Mouse (Mus musculus): Measurements from ENCODE around the gene Sec31b.
A peak's percentile ranks its signal among the peaks of the same experiment; 100 is the strongest.

Sec31b gene

DNA sequence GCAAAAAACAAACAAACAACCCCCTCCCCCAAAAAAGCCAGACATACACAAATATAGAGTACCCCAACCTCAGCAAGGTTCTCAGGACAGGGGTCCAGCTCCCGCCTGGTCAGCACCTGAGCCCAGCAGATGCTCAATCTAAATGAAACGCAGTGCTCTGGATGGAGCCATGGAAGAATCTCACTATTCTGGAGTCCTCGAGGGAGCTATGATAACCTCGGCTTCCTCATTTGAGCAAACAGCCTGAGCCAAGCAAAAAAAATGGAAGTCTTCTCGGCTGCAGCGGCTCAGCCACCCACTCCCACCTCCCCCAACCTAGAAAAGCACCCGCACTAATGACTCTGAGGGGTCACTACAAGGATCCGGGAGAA is 8.8 kb upstream of the Sec31b start:
- Histone ChIP-seq H3K36me3 (ENCODE audit: control insufficient read depth, insufficient read depth, low read length, poor library complexity, severe bottlenecking) (peaks cover 10% of the 10 kb centered on the region), H3K27me3 (ENCODE audit: control insufficient read depth, insufficient read depth, low read length, poor library complexity, severe bottlenecking) (no peaks in the 10 kb centered on the region)
- peak; percentile 20 for DNase-seq (ENCODE audit: low read depth, low spot score)

GRCm38 (mm10) chr19:44553286-44553685 is 7.6 kb upstream of the Sec31b start:
- no peak for DNase-seq (ENCODE audit: low read depth, low spot score)
- Histone ChIP-seq H3K27me3 (ENCODE audit: control insufficient read depth, insufficient read depth, low read length, poor library complexity, severe bottlenecking) (no peaks in the 10 kb centered on the region), H3K36me3 (ENCODE audit: control insufficient read depth, insufficient read depth, low read length, poor library complexity, severe bottlenecking) (peaks cover 16% of the 10 kb centered on the region)

DNA sequence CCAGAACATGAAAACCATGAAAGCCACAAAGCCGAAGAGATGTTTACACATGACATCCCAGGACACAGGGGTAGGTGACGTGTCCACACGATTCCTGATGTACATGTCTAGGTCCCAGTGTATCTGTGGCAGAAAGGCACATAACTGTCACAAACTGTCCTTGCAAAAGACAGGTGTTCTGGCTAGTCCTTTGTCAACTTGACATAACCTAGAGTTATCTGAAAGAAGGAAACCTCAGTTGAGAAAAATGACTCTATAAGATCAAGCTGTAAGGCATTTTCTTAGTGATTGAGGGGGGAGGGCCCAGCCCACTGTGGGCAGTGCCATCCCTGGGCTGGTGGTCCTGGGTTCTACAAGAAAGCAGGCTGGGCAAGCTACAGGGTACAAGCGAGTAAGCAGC is 7.1 kb upstream of the Sec31b start, which contains the start of gene Gm20538:
Gm20538 (minus strand) TSS at position 101 of the 400 bp plus-strand sequence.
- peaks cover 16% of the 10 kb centered on the region for H3K36me3 ChIP-seq (ENCODE audit: control insufficient read depth, insufficient read depth, low read length, poor library complexity, severe bottlenecking)
- H3K27me3 ChIP-seq (ENCODE audit: control insufficient read depth, insufficient read depth, low read length, poor library complexity, severe bottlenecking), result no peaks in the 10 kb centered on the region
- DNase-seq (ENCODE audit: low read depth, low spot score), result no peak

DNA sequence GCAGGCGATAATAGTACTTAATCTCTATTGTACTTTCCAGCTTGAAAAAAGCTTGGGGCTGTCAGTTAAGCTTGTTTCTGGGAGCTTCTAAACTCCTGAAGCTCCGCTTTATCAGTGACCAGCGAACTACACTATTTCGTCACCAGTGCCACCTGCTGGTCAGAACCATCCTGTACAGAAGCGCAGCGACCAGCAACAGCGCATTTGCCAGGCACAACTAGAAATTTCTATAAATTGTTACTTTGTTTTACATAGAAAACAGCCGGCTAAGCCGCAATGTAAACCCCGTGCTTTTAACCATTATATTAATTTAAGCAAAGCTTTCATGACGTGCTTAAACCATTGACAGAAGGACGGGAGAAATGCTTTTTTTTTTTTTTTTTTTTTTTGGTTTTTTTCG is 889 bp downstream of the Sec31b start:
- Histone ChIP-seq H3K27me3 (ENCODE audit: control insufficient read depth, insufficient read depth, low read length, poor library complexity, severe bottlenecking) (no peaks in the 10 kb centered on the region), H3K36me3 (ENCODE audit: control insufficient read depth, insufficient read depth, low read length, poor library complexity, severe bottlenecking) (peaks cover 8% of the 10 kb centered on the region; the same call in 1 of the 2 replicates)
- DNase-seq (ENCODE audit: low read depth, low spot score), result peak; percentile 87

GRCm38 (mm10) chr19:44544372-44544771 is 1.3 kb downstream of the Sec31b start:
- DNase-seq (ENCODE audit: low read depth, low spot score), result no peak
- H3K27me3 ChIP-seq (ENCODE audit: control insufficient read depth, insufficient read depth, low read length, poor library complexity, severe bottlenecking), result no peaks in the 10 kb centered on the region

DNA sequence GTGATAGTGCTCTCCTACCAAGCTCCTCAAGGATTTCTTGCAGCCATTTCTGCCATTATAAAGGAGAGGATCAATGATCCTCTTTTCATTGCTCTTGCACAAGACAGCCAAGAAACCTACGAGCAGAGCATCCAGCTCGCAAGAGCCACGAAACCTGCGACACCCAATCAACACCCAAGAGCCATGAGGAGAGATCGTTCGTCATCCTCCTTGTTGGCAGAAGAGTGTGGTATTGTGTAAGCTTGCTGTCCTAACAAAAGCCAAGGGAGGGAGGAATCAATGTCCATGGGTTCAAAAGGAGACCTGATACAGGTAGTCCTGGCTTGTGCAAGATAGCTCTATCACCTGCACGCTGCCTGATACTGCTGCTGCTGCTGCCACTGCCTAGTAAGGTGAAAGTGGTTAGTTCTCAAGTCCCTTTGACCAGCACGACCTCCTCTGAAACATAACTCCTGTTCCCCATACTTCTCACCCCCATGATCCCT is 2.9 kb downstream of the Sec31b start:
- DNase-seq (ENCODE audit: low read depth, low spot score), result no peak
- no peaks in the 10 kb centered on the region for H3K27me3 ChIP-seq (ENCODE audit: control insufficient read depth, insufficient read depth, low read length, poor library complexity, severe bottlenecking)
- H3K36me3 ChIP-seq (ENCODE audit: control insufficient read depth, insufficient read depth, low read length, poor library complexity, severe bottlenecking), result no peaks in the 10 kb centered on the region

More at GRCm38 (mm10) chr19:44544372-44544771, 1.3 kb downstream of the Sec31b start:
- H3K36me3 ChIP-seq (ENCODE audit: control insufficient read depth, insufficient read depth, low read length, poor library complexity, severe bottlenecking), result peaks cover 6% of the 10 kb centered on the region; the same call in 1 of the 2 replicates

DNA sequence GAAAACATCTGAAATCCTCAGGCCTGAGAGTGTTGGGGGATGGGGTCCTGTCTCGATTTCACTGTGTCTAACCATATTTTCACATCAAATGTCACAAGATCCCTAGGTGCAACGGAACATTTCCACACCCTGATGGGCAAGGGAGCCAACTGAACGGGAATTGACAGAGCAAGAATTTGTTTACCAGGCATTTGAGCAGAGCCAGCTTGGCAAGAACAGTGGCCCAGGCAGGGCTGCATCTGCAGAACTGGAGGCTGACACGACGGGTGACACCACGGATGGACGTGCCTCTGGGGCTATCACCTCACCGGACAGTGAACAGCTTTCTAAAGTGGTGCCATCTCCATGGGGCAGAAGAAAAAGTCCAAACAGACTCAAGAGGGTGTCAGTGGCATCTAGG is 8.2 kb downstream of the Sec31b start:
- Histone ChIP-seq H3K36me3 (ENCODE audit: control insufficient read depth, insufficient read depth, low read length, poor library complexity, severe bottlenecking) (no peaks in the 10 kb centered on the region), H3K27me3 (ENCODE audit: control insufficient read depth, insufficient read depth, low read length, poor library complexity, severe bottlenecking) (no peaks in the 10 kb centered on the region)
- no peak for DNase-seq (ENCODE audit: low read depth, low spot score)

- Histone ChIP-seq H3K27me3 (ENCODE audit: control insufficient read depth, insufficient read depth, low read length, poor library complexity, severe bottlenecking) (no peaks in the 10 kb centered on the region), H3K36me3 (ENCODE audit: control insufficient read depth, insufficient read depth, low read length, poor library complexity, severe bottlenecking) (no peaks in the 10 kb centered on the region)
- no peak for DNase-seq (ENCODE audit: low read depth, low spot score)
These were observed 10.3 kb downstream of the Sec31b start for GRCm38 (mm10) chr19:44535376-44535775.

- H3K36me3 ChIP-seq (ENCODE audit: control insufficient read depth, insufficient read depth, low read length, poor library complexity, severe bottlenecking), result no peaks in the 10 kb centered on the region
- DNase-seq (ENCODE audit: low read depth, low spot score), result no peak
- H3K27me3 ChIP-seq (ENCODE audit: control insufficient read depth, insufficient read depth, low read length, poor library complexity, severe bottlenecking), result no peaks in the 10 kb centered on the region
These were observed 15.6 kb downstream of the Sec31b start for GRCm38 (mm10) chr19:44530018-44530417.

DNA sequence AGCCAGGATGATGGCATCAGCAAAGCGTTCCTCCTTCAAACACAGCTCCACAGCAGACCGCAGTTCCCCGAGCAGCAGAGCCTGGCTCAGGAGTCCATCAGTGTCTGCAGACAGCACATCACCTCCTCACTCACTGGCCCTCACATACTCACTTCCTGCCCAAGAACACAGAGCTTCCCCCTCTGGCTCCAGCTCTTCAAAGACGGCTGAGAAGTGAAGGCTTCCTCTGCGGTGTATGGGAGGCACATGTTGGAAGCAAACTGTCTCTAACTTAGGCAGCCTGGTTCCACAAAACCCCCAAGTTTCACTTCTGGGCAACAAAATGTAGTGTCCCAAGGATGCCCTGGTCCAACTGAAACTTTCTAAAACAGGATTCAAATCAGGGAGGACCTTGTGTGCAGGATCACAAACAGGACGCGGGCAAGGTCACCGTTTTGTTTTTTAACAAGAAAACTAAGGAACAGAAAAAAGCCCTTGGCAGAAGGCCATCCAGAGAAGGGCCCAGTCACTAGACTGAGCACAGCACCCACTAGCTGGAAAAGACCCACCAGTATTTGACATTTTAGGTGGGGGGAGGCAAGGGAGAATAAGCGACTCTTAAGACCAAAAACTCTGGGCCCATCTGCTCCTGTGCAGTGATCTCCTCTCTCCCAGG is 20.0 kb downstream of the Sec31b start:
- H3K27me3 ChIP-seq (ENCODE audit: control insufficient read depth, insufficient read depth, low read length, poor library complexity, severe bottlenecking), result no peaks in the 10 kb centered on the region
- no peak for DNase-seq (ENCODE audit: low read depth, low spot score)
- no peaks in the 10 kb centered on the region for H3K36me3 ChIP-seq (ENCODE audit: control insufficient read depth, insufficient read depth, low read length, poor library complexity, severe bottlenecking)

DNA sequence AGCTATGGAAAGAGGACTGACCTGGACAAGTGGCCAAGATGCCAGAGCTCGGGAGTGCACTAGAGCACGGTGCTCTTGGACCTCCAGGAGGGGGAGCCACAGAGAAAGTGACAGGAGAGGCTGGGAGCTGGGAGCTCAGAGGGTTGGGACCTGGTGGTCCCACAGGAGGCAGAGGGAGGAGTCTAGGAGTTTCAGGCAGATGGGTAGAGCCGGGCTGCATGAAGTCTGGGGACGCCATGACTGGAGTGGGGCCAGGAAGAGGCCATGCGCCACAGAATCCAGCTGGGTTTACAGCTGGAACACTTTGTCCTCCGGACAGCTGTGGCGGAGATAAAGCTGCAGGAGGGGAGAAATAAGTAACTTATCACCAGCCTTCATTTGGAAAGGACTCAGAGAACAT is 26.5 kb downstream of the Sec31b start:
- H3K27me3 ChIP-seq (ENCODE audit: control insufficient read depth, insufficient read depth, low read length, poor library complexity, severe bottlenecking), result no peaks in the 10 kb centered on the region
- DNase-seq (ENCODE audit: low read depth, low spot score), result no peak
- H3K36me3 ChIP-seq (ENCODE audit: control insufficient read depth, insufficient read depth, low read length, poor library complexity, severe bottlenecking), result no peaks in the 10 kb centered on the region; the same call in 1 of the 2 replicates

DNA sequence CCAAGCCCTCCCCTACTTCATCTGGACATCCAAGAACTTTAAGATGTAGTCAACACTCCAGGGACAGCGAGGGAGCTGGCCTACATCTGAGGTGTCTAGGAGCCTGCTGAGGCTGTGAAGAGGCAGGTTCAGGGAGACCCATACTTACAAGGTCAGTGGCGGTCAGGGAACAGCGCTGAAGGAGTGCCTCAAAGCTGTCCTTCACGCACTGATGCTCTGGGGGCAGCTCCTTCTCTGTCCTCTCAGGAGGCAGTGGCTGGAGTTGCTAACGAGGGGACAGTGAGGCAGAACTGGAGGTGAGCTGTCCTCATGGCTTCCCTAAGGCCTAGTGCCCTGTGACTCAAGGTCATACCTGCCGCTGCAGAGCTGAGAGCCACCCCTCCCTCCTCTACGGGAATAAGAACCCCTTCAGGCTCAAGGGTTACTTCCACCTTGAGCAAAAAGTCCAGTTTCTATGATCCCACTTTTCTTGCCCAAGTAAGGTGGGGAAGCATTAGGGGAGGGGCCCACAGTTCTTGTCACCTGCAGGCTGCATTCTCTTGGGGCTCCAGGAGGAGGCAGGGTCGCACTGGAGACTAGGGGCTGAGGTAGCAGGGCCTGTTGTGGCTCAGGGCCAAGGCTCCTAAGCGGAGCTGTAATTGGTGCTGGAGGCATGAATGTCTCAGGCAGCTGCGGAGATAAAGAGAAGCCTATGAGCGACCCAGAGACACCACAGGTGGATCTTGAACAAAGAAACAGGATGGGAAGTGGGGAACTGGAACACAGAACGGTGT is 27.5 kb downstream of the Sec31b start:
- Histone ChIP-seq H3K36me3 (ENCODE audit: control insufficient read depth, insufficient read depth, low read length, poor library complexity, severe bottlenecking) (no peaks in the 10 kb centered on the region; the same call in 1 of the 2 replicates), H3K27me3 (ENCODE audit: control insufficient read depth, insufficient read depth, low read length, poor library complexity, severe bottlenecking) (no peaks in the 10 kb centered on the region)
- DNase-seq (ENCODE audit: low read depth, low spot score), result no peak

DNA sequence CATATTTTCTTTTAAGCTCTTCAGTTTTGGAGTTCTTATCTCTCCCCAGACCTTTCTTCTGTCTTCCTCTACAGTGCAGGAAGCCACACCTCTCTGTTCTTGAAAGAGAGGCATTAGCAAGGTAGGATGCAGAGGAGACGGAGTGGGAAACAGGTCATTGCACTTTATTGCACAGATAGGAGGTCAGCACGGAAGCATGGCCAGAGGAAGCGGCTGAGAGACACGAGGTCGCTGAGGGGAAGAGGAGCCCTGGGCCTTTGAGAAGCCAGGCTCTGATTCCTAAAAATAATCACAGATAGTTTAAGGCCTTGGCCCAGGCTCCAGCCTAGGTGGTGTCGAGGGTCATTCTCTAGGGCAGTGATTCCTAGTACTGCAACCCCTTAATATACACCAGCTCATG is 29.9 kb downstream of the Sec31b start:
- Histone ChIP-seq H3K27me3 (ENCODE audit: control insufficient read depth, insufficient read depth, low read length, poor library complexity, severe bottlenecking) (no peaks in the 10 kb centered on the region), H3K36me3 (ENCODE audit: control insufficient read depth, insufficient read depth, low read length, poor library complexity, severe bottlenecking) (no peaks in the 10 kb centered on the region; the same call in 1 of the 2 replicates)
- DNase-seq (ENCODE audit: low read depth, low spot score), result no peak

- no peak for DNase-seq (ENCODE audit: low read depth, low spot score)
- H3K36me3 ChIP-seq (ENCODE audit: control insufficient read depth, insufficient read depth, low read length, poor library complexity, severe bottlenecking), result no peaks in the 10 kb centered on the region
These were observed 30.9 kb downstream of the Sec31b start for GRCm38 (mm10) chr19:44514521-44515451.

More at GRCm38 (mm10) chr19:44514521-44515451, 30.9 kb downstream of the Sec31b start:
- H3K27me3 ChIP-seq (ENCODE audit: control insufficient read depth, insufficient read depth, low read length, poor library complexity, severe bottlenecking), result peaks cover 4% of the 10 kb centered on the region
